Mouse (Mus musculus): ENCODE results near the gene Nat8f6.

DNA sequence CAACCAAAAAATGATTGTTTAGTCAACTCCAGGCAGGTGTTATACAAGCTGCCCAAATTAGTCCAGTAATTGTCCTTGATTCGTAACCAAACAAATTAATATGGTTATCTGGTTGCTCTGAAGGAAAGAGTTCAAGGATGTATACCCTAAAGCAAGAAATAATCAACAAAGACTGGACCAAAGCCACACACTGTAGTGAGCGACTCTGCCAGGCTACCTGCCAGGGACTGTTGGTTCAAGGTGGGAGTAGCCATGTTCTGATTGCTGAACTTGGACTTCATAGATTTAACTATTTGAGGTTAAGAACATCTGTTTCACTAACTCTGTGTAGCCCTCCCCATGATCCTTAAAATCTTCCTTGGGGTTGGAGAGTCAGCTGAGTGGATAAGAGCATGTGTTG lies 42.4 kb upstream of the Nat8f6 start:
- TF ChIP-seq CTCF (conservative IDR thresholded peaks at IDR 0.05; ENCODE audit: low read length): no peak
- no peak for TF ChIP-seq NANOG (IDR thresholded peaks at IDR 0.05; ENCODE audit: borderline replicate concordance, low read length)

Measured in E14TG2a.4 (cell line).